Mouse (Mus musculus): ENCODE measurements around the gene Kpna3. TPM values are rescaled to one million over a fixed set of nuclear protein-coding genes. Genes with fewer than 3 reads are reported as not detected.

Gene Kpna3
- polyA plus RNA-seq, 1 experiment from 2014 or later, result 77.6 TPM

DNA sequence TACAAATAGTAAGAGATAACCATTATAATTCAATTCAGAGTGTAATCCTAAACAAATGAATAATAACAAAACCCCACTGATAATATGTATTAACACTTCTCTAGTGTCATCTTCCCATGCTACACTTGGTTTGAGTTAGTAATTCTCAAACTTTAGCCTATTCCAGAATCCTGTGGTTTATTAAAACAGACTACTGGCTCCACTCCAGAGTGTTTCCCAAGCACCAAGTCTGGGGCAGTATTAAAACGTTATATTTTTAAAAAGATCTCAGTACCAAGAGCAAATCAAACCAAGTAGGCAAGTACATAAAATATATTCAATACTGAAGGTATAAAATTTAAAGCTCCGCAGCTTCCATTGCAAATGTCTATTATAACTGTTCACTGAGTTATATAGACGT lies 26.0 kb downstream of the Kpna3 start:
- H3K27ac ChIP-seq (ENCODE audit: low read length), result no peak overlapping the region
- ATAC-seq, result no peak
- no peak overlapping the region for H3K4me3 ChIP-seq (ENCODE audit: low read depth, low read length)
- H3K36me3 ChIP-seq (ENCODE audit: control insufficient read depth, insufficient read depth, low read length), result no peaks in the 10 kb centered on the region
- no peak overlapping the region for H3K4me2 ChIP-seq (ENCODE audit: low read length)
- 72% methylated on average over 3 of the region's 3 CpGs for WGBS
- no peaks in the 10 kb centered on the region for H3K27me3 ChIP-seq (ENCODE audit: control insufficient read depth, insufficient read depth, low read depth, low read length)
- H3K9ac ChIP-seq (ENCODE audit: low read depth, low read length), result no peak overlapping the region
- no peaks in the 10 kb centered on the region for H3K9me3 ChIP-seq (replicated peaks; ENCODE audit: control insufficient read depth, low read length, poor library complexity, severe bottlenecking)
- H3K4me1 ChIP-seq (ENCODE audit: control insufficient read depth, insufficient read depth, low read length), result peaks cover 14% of the 10 kb centered on the region

DNA sequence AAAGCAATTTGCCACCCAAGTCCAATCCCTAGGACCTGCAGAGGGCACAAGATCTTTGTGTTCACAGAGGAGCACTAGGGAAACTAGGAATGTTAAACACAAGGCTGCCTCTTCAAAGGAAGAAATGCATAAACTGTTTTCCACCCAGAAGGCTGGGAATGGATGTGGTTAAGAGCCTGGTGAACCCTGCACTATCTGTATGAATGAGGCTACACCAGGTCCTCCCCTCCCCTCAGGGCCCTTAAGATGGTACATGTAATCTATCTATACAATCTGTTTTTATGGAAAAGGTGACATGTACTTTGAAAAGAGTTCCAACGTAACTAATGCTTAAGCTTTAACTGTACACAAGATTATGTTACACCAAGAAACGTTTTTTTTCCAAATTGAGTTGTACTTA lies 29.7 kb downstream of the Kpna3 start:
- Histone ChIP-seq H3K27ac (ENCODE audit: low read length) (no peak overlapping the region), H3K4me3 (ENCODE audit: low read depth, low read length) (no peak overlapping the region), H3K27me3 (ENCODE audit: control insufficient read depth, insufficient read depth, low read depth, low read length) (no peaks in the 10 kb centered on the region), H3K9ac (ENCODE audit: low read depth, low read length) (no peak overlapping the region), H3K9me3 (replicated peaks; ENCODE audit: control insufficient read depth, low read length, poor library complexity, severe bottlenecking) (no peaks in the 10 kb centered on the region), H3K4me2 (ENCODE audit: low read length) (no peak overlapping the region), H3K4me1 (ENCODE audit: control insufficient read depth, insufficient read depth, low read length) (peaks cover 10% of the 10 kb centered on the region), H3K36me3 (ENCODE audit: control insufficient read depth, insufficient read depth, low read length) (no peaks in the 10 kb centered on the region)
- 84% methylated on average over 2 of the region's 2 CpGs for WGBS
- ATAC-seq, result no peak

DNA sequence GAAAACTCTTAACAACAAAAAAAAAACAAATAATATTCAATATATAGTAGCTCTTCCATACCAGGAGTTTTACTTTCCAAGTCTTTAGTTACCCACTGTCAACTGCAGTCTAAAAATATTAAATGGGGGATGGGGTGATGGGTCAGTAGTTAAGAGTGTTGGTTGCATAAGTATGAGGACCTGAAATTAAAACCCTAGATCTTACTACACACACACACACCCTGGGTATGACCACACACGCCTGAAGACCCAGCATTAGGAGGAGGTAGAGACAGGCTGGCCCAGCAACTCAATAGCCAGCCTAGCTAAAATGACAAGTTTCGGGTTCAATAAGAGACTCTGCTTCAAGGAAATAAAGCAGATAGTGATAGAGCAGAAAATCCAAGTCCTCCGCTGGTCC lies 32.6 kb downstream of the Kpna3 start:
- H3K4me3 ChIP-seq (ENCODE audit: low read depth, low read length), result no peak overlapping the region
- no peak overlapping the region for H3K27ac ChIP-seq (ENCODE audit: low read length)
- H3K4me2 ChIP-seq (ENCODE audit: low read length), result no peak overlapping the region
- H3K27me3 ChIP-seq (ENCODE audit: control insufficient read depth, insufficient read depth, low read depth, low read length), result no peaks in the 10 kb centered on the region
- H3K36me3 ChIP-seq (ENCODE audit: control insufficient read depth, insufficient read depth, low read length), result peaks cover 3% of the 10 kb centered on the region; the same call in 1 of the 2 replicates
- no peak overlapping the region for H3K9ac ChIP-seq (ENCODE audit: low read depth, low read length)
- no peaks in the 10 kb centered on the region for H3K9me3 ChIP-seq (replicated peaks; ENCODE audit: control insufficient read depth, low read length, poor library complexity, severe bottlenecking)
- 96% methylated on average over 3 of the region's 3 CpGs for WGBS
- ATAC-seq, result no peak
- no peaks in the 10 kb centered on the region for H3K4me1 ChIP-seq (ENCODE audit: control insufficient read depth, insufficient read depth, low read length)

DNA sequence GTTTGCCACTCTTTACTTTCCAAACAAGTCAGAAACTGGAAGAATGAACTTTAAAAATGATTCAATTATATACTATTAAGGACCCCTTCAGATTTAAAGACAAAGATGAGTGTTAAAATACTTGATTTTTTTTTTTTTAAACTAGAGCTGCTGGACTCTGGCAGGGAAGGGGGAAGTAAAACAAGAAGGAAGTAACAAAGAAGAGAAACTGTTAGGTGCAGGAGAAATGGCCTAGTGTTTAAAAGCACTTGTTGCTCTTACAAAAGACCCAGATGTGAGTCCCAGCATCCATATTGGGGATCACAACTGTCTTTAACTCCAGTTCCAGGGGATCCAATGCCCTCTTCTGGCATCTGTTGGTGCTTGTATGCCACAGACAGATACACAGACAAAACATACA lies 33.9 kb downstream of the Kpna3 start:
- Histone ChIP-seq H3K27ac (ENCODE audit: low read length) (no peak overlapping the region), H3K9ac (ENCODE audit: low read depth, low read length) (no peak overlapping the region), H3K4me2 (ENCODE audit: low read length) (no peak overlapping the region), H3K4me1 (ENCODE audit: control insufficient read depth, insufficient read depth, low read length) (no peaks in the 10 kb centered on the region), H3K36me3 (ENCODE audit: control insufficient read depth, insufficient read depth, low read length) (peaks cover 4% of the 10 kb centered on the region; the same call in 1 of the 2 replicates), H3K9me3 (replicated peaks; ENCODE audit: control insufficient read depth, low read length, poor library complexity, severe bottlenecking) (no peaks in the 10 kb centered on the region), H3K27me3 (ENCODE audit: control insufficient read depth, insufficient read depth, low read depth, low read length) (no peaks in the 10 kb centered on the region), H3K4me3 (ENCODE audit: low read depth, low read length) (no peak overlapping the region)
- no peak for ATAC-seq

DNA sequence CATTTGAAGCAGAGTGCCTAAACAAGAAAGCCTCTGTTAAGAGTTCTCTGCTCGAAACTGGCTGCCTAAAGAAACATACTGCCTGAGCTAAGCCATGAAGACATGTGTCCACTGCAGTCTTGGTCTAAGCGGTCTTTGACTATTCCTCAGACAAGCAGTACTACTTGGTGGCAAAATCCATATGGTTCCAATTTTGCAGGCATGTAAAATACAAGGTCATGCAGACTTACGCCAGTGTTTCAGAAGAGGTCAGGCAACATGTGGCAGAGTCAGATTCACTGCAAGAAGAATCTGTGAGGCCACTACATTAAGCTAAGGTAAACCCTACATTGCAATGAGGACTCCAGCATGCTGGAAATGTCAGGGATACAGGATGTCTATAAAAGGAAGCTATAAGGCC lies 34.7 kb downstream of the Kpna3 start:
- H3K4me3 ChIP-seq (ENCODE audit: low read depth, low read length), result no peak overlapping the region
- H3K9ac ChIP-seq (ENCODE audit: low read depth, low read length), result no peak overlapping the region
- H3K9me3 ChIP-seq (replicated peaks; ENCODE audit: control insufficient read depth, low read length, poor library complexity, severe bottlenecking), result no peaks in the 10 kb centered on the region
- H3K4me1 ChIP-seq (ENCODE audit: control insufficient read depth, insufficient read depth, low read length), result no peaks in the 10 kb centered on the region
- H3K4me2 ChIP-seq (ENCODE audit: low read length), result no peak overlapping the region
- ATAC-seq, result no peak
- no peaks in the 10 kb centered on the region for H3K27me3 ChIP-seq (ENCODE audit: control insufficient read depth, insufficient read depth, low read depth, low read length)
- H3K36me3 ChIP-seq (ENCODE audit: control insufficient read depth, insufficient read depth, low read length), result peaks cover 4% of the 10 kb centered on the region; the same call in 1 of the 2 replicates
- 95% methylated on average over 3 of the region's 3 CpGs for WGBS
- H3K27ac ChIP-seq (ENCODE audit: low read length), result no peak overlapping the region

DNA sequence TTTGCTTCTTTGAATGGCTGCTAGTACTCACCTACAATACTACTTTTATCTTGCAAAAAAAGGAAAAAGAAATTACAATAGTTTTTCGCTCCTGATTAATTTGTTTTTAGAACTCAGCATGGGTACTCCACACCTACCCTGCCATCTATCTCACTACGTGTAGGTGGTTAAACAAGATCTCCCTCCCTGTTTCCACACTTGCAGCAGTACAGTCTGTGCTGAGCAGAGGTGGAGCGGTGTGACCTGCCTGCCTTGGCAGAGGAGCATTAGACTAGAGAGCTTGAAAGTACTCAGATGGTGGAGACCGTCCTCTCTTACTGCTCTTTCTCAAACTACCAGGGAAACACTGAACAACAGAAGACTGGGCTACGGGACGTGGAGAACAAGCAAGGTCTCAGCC lies 44.9 kb downstream of the Kpna3 start:
- no peaks in the 10 kb centered on the region for H3K27me3 ChIP-seq (ENCODE audit: control insufficient read depth, insufficient read depth, low read depth, low read length)
- no peak overlapping the region for H3K9ac ChIP-seq (ENCODE audit: low read depth, low read length)
- ATAC-seq, result no peak
- H3K4me2 ChIP-seq (ENCODE audit: low read length), result no peak overlapping the region
- H3K27ac ChIP-seq (ENCODE audit: low read length), result no peak overlapping the region
- WGBS, result 93% methylated on average over 6 of the region's 6 CpGs
- H3K36me3 ChIP-seq (ENCODE audit: control insufficient read depth, insufficient read depth, low read length), result peaks cover 11% of the 10 kb centered on the region
- H3K4me1 ChIP-seq (ENCODE audit: control insufficient read depth, insufficient read depth, low read length), result no peaks in the 10 kb centered on the region
- no peak overlapping the region for H3K4me3 ChIP-seq (ENCODE audit: low read depth, low read length)
- no peaks in the 10 kb centered on the region for H3K9me3 ChIP-seq (replicated peaks; ENCODE audit: control insufficient read depth, low read length, poor library complexity, severe bottlenecking)

DNA sequence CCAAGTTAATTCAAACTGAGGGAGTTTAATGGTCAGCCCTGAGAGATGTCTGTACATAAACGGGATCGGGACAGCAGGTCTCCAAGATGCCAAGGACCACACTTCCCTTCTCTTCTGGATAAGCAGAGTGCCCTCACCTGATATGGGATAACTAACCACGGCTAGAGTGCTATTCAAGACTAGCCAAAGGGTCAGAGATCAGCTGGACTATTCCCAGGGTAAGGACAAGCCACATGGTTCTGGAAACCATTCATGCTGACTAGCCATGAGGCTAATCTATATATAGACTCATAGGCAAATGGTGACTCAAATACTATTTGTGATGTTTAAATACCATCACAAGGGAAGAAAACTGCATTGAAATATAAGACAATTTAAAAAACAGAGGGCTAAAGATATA lies 49.1 kb downstream of the Kpna3 start:
- Histone ChIP-seq H3K4me2 (ENCODE audit: low read length) (no peak overlapping the region), H3K27me3 (ENCODE audit: control insufficient read depth, insufficient read depth, low read depth, low read length) (no peaks in the 10 kb centered on the region), H3K9ac (ENCODE audit: low read depth, low read length) (no peak overlapping the region), H3K9me3 (replicated peaks; ENCODE audit: control insufficient read depth, low read length, poor library complexity, severe bottlenecking) (no peaks in the 10 kb centered on the region), H3K36me3 (ENCODE audit: control insufficient read depth, insufficient read depth, low read length) (peaks cover 3% of the 10 kb centered on the region), H3K4me3 (ENCODE audit: low read depth, low read length) (no peak overlapping the region), H3K27ac (ENCODE audit: low read length) (no peak overlapping the region), H3K4me1 (ENCODE audit: control insufficient read depth, insufficient read depth, low read length) (no peaks in the 10 kb centered on the region)
- no peak for ATAC-seq
- 80% methylated on average over 3 of the region's 3 CpGs for WGBS

DNA sequence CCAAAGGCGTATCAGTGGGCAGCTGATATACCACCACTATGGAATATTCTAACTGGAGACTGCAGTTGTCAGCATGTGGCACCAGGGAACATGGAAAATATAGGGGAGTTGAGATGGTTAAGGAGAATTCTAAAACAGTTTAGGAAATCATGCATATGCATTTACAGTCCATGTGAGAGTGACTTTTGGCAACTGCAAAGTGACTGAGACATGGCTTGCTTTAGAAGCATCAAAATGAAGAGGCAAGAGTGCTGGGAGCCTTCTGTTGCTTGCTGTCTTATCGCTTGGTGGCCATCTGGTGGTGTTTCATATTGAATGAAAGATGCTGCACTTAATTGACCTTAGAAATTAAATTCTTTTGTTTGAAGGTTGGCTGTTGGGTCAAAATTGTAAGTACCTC lies 72.4 kb downstream of the Kpna3 start:
- Histone ChIP-seq H3K9me3 (replicated peaks; ENCODE audit: control insufficient read depth, low read length, poor library complexity, severe bottlenecking) (no peaks in the 10 kb centered on the region), H3K27ac (ENCODE audit: low read length) (no peak overlapping the region), H3K4me1 (ENCODE audit: control insufficient read depth, insufficient read depth, low read length) (no peaks in the 10 kb centered on the region), H3K4me2 (ENCODE audit: low read length) (no peak overlapping the region), H3K4me3 (ENCODE audit: low read depth, low read length) (no peak overlapping the region), H3K36me3 (ENCODE audit: control insufficient read depth, insufficient read depth, low read length) (peaks cover 22% of the 10 kb centered on the region), H3K9ac (ENCODE audit: low read depth, low read length) (no peak overlapping the region), H3K27me3 (ENCODE audit: control insufficient read depth, insufficient read depth, low read depth, low read length) (no peaks in the 10 kb centered on the region)
- 79% methylated on average over 2 of the region's 2 CpGs for whole genome bisulfite sequencing
- no peak for ATAC-seq

DNA sequence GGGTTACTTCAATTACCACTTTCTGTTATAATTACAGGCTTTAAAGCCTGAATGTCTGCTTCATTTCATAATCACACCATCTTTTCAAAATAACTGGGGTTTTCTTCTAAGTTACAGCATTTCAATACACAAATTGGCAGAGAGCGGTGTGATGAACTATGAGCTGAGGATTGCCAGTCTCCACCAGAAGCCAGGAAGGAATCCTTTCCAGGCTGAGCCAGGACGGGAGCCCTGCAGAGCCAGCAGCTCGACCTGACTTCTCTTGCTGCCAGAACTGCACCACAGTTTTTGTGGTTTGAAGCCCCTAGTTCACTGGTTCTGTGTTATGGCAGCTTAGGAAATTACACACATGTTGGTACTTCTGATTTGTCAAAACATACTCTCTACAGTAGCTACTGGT lies 75.0 kb downstream of the Kpna3 start:
- Histone ChIP-seq H3K4me1 (ENCODE audit: control insufficient read depth, insufficient read depth, low read length) (peaks cover 5% of the 10 kb centered on the region), H3K27ac (ENCODE audit: low read length) (no peak overlapping the region), H3K36me3 (ENCODE audit: control insufficient read depth, insufficient read depth, low read length) (peaks cover 11% of the 10 kb centered on the region), H3K9me3 (replicated peaks; ENCODE audit: control insufficient read depth, low read length, poor library complexity, severe bottlenecking) (no peaks in the 10 kb centered on the region), H3K27me3 (ENCODE audit: control insufficient read depth, insufficient read depth, low read depth, low read length) (no peaks in the 10 kb centered on the region), H3K9ac (ENCODE audit: low read depth, low read length) (no peak overlapping the region), H3K4me2 (ENCODE audit: low read length) (no peak overlapping the region), H3K4me3 (ENCODE audit: low read depth, low read length) (no peak overlapping the region)
- no peak for ATAC-seq
- 90% methylated on average over 3 of the region's 3 CpGs for WGBS

DNA sequence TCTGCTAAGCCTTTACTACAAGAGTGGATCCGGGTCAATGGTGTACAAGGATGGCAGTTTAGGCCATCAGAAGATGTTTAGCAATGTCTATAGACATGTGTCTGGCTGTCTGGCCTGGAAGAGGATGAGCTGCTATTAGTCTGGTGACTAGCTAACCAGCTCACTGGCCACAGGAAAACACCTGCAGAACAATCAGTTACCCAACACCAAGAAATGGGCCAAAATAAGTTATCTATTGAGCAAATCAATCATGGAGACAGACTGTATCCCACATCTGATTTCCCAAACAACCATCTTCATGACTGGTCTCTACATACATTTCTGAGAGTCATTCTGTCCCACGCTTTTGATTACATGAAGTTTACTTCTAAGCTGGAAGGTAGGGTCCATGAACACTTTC lies 75.9 kb downstream of the Kpna3 start:
- Histone ChIP-seq H3K4me3 (ENCODE audit: low read depth, low read length) (no peak overlapping the region), H3K9me3 (replicated peaks; ENCODE audit: control insufficient read depth, low read length, poor library complexity, severe bottlenecking) (no peaks in the 10 kb centered on the region), H3K27ac (ENCODE audit: low read length) (no peak overlapping the region), H3K9ac (ENCODE audit: low read depth, low read length) (no peak overlapping the region), H3K36me3 (ENCODE audit: control insufficient read depth, insufficient read depth, low read length) (peaks cover 8% of the 10 kb centered on the region), H3K4me1 (ENCODE audit: control insufficient read depth, insufficient read depth, low read length) (peaks cover 5% of the 10 kb centered on the region), H3K27me3 (ENCODE audit: control insufficient read depth, insufficient read depth, low read depth, low read length) (no peaks in the 10 kb centered on the region), H3K4me2 (ENCODE audit: low read length) (no peak overlapping the region)
- 94% methylated on average over 2 of the region's 2 CpGs for WGBS
- ATAC-seq, result no peak
